Mouse (Mus musculus) kidney, adult 2 months (tissue): ENCODE measurements around the gene Gpr137. TPM values are rescaled to one million over a fixed set of nuclear protein-coding genes. Genes with fewer than 3 reads are reported as not detected.

Source experiments
- DNase-seq: peaks from one replicate; pipeline ENCODE4 v3.0.0; 2021
- H3K27ac ChIP-seq: fragments of 200-500 bp; 2 replicates; pipeline ENCODE4 v1.5.1; 2012; ENCODE audit warnings: low read depth, low read length, control low read depth, inconsistent platforms; ENCODE audit not compliant: insufficient read depth
- H3K27me3 ChIP-seq: fragments of 200-500 bp; replicated peaks from 2 replicates; pipeline ENCODE4 v1.6.1; 2012; ENCODE audit warnings: mild to moderate bottlenecking, moderate library complexity, low read length, inconsistent platforms; ENCODE audit not compliant: control insufficient read depth, insufficient read depth
- H3K36me3 ChIP-seq: fragments of 200-500 bp; 2 replicates; pipeline ENCODE4 v1.6.1; 2012; ENCODE audit warnings: mild to moderate bottlenecking, moderate library complexity, low read length, inconsistent platforms; ENCODE audit not compliant: control insufficient read depth, insufficient read depth
- H3K4me1 ChIP-seq: fragments of 200-500 bp; 2 replicates; pipeline ENCODE4 v1.6.1; 2011; ENCODE audit warnings: low read length; ENCODE audit not compliant: control insufficient read depth, insufficient read depth
- H3K4me3 ChIP-seq: fragments of 200-500 bp; 2 replicates; pipeline ENCODE4 v1.5.1; 2011; ENCODE audit warnings: mild to moderate bottlenecking, low read depth, low read length, control low read depth; ENCODE audit not compliant: insufficient read depth
- CTCF ChIP-seq: fragments of 200-500 bp; conservative IDR thresholded peaks from 2 replicates; pipeline ENCODE4 v1.5.1; 2011; ENCODE audit warnings: low read depth, mild to moderate bottlenecking, control low read depth, low read length, moderate library complexity, mixed read lengths; ENCODE audit not compliant: insufficient read depth, insufficient read length
- POLR2A ChIP-seq: fragments of 200-500 bp; IDR thresholded peaks from one replicate; pipeline ENCODE4 v1.6.1; 2011; ENCODE audit warnings: low read depth, low read length, control low read depth
- WGBS: fragments of 180-500 bp; shearing (Covaris S2); methylation state at CpG from one replicate; pipeline ENCODE4 v1.1.7; 2018; 5-methylcytosine and 5-hydroxymethylcytosine counted together
- polyA plus RNA-seq: library from polyadenylated mRNA; depleted of rRNA; stranded (reverse); fragments of >200 nt; gene quantifications from 2 replicates; pipeline ENCODE4 v1.2.3, GENCODE M21; 2012

The Gpr137 gene
- polyA plus RNA-seq, 1 experiment, result 78.4 TPM

- TF ChIP-seq POLR2A (no peak), CTCF (no peak)
- peaks cover 14% of the 10 kb centered on the region; the same call in 1 of the 2 replicates for H3K4me1 ChIP-seq
- H3K27me3 ChIP-seq, result no peaks in the 10 kb centered on the region
- no peak overlapping the region for H3K27ac ChIP-seq
- WGBS, result 50% methylated on average over 5 of the region's 5 CpGs
- no peak overlapping the region for H3K4me3 ChIP-seq
- DNase-seq, result no peak
- no peaks in the 10 kb centered on the region for H3K36me3 ChIP-seq
Measured at GRCm38 (mm10) chr19:6949951-6950350, 7.7 kb upstream of the Gpr137 start.

- 85% methylated on average over 5 of the region's 5 CpGs for WGBS
- peaks cover 14% of the 10 kb centered on the region; the same call in 1 of the 2 replicates for H3K4me1 ChIP-seq
Measured at GRCm38 (mm10) chr19:6949532-6949931, 7.3 kb upstream of the Gpr137 start.

GRCm38 (mm10) chr19:6948186-6948585 lies 5.9 kb upstream of the Gpr137 start:
- no peak for DNase-seq
- no peak for TF ChIP-seq CTCF
- TF ChIP-seq POLR2A, result no peak
- Histone ChIP-seq H3K4me1 (peaks cover 14% of the 10 kb centered on the region; the same call in 1 of the 2 replicates), H3K36me3 (no peaks in the 10 kb centered on the region), H3K27me3 (no peaks in the 10 kb centered on the region), H3K27ac (no peak overlapping the region), H3K4me3 (no peak overlapping the region)
- whole genome bisulfite sequencing, result 84% methylated on average over 4 of the region's 4 CpGs

More at GRCm38 (mm10) chr19:6949532-6949931, 7.3 kb upstream of the Gpr137 start:
- Histone ChIP-seq H3K36me3 (no peaks in the 10 kb centered on the region), H3K27me3 (no peaks in the 10 kb centered on the region), H3K27ac (no peak overlapping the region), H3K4me3 (no peak overlapping the region)
- DNase-seq, result no peak
- TF ChIP-seq CTCF, result no peak
- TF ChIP-seq POLR2A, result no peak

GRCm38 (mm10) chr19:6947742-6948141 lies 5.5 kb upstream of the Gpr137 start:
- Histone ChIP-seq H3K4me3 (no peak overlapping the region), H3K4me1 (peaks cover 11% of the 10 kb centered on the region; the same call in 1 of the 2 replicates), H3K27me3 (no peaks in the 10 kb centered on the region), H3K27ac (no peak overlapping the region), H3K36me3 (no peaks in the 10 kb centered on the region)
- 54% methylated on average over 4 of the region's 4 CpGs for WGBS
- TF ChIP-seq POLR2A (no peak), CTCF (no peak)
- DNase-seq, result no peak

- no peak for DNase-seq
- Histone ChIP-seq H3K4me3 (no peak overlapping the region), H3K4me1 (peaks cover 10% of the 10 kb centered on the region; the same call in 1 of the 2 replicates), H3K27me3 (no peaks in the 10 kb centered on the region), H3K36me3 (no peaks in the 10 kb centered on the region), H3K27ac (no peak overlapping the region)
- WGBS, result 94% methylated on average over 6 of the region's 6 CpGs
- TF ChIP-seq POLR2A, result no peak
- no peak for TF ChIP-seq CTCF
Measured at GRCm38 (mm10) chr19:6943709-6944108, 1.4 kb upstream of the Gpr137 start.

- 25% methylated on average over 5 of the region's 5 CpGs for WGBS
- no peak for DNase-seq
- H3K36me3 ChIP-seq, result no peaks in the 10 kb centered on the region
- peaks cover 17% of the 10 kb centered on the region; the same call in 1 of the 2 replicates for H3K4me1 ChIP-seq
- no peak for TF ChIP-seq CTCF
- peak overlapping the region; percentile 46 for H3K27ac ChIP-seq
- H3K27me3 ChIP-seq, result no peaks in the 10 kb centered on the region
- peak overlapping the region; percentile 57 for H3K4me3 ChIP-seq
Measured at GRCm38 (mm10) chr19:6942764-6943163, 484 bp upstream of the Gpr137 start.

- H3K4me1 ChIP-seq, result peaks cover 18% of the 10 kb centered on the region; the same call in 1 of the 2 replicates
- H3K27ac ChIP-seq, result peak within 1 kb of the TSS; percentile 84
- H3K36me3 ChIP-seq, result no peaks in the 10 kb centered on the region
- H3K27me3 ChIP-seq, result no peaks in the 10 kb centered on the region
- peak; percentile 95 for DNase-seq
- H3K4me3 ChIP-seq, result peak within 1 kb of the TSS; percentile 81
- under 1% methylated on average over 83 of the region's 83 CpGs for WGBS
- peak; percentile 22 for TF ChIP-seq POLR2A
- no peak for TF ChIP-seq CTCF
Measured at GRCm38 (mm10) chr19:6941372-6942248, 670 bp downstream of the Gpr137 start, which contains the start of gene Bad. Bad (plus strand) TSS chr19:6941861.
